Mouse (Mus musculus): ENCODE measurements at regions not wholly inside any gene's neighbourhood (a gene's known extent, or its start where the extent isn't known, plus 50 kb on each side); places are given as distances from the start of the nearest gene placed in this dataset.

DNA sequence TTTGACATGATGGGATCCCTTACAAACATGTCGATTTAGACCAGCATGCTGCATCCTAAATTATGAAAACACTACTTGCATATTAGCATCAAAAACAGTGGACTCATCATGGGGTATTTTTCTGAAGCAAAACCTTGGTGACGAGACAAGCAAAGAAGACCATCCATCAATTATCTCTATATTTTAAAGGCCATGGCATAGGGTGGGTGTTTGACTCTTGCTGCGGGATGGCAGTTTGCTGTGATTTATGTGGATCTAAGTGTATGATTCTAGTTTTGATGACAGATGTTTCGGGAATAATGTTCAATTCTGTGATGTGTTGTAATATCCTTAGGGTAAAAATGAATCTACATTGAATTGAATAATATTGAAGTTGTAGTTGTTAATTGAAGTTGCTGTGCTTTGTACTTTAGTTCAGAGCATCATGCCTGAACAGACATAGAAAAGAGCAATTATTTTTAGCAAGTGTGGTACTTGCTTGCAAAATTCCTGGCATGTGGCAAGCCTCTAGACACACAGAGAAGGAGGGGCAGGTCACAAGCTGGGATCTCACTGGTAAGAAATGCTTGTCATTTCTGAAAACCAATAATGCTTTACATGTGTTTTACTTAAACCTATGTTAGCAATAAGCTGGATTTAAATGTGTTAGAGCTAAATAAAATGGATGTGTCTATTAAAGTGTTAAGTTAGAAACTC is 608.3 kb downstream of the Hace1 start:
- DNase-seq = no peak
- Histone ChIP-seq H3K36me3 (ENCODE audit: control insufficient read depth, insufficient read depth, low read length) (no peaks in the 10 kb centered on the region), H3K27me3 (ENCODE audit: control insufficient read depth, insufficient read depth, low read length) (no peaks in the 10 kb centered on the region), H3K4me3 (no peak overlapping the region), H3K9ac (ENCODE audit: low read depth, low read length) (no peak overlapping the region), H3K79me2 (replicated peaks; ENCODE audit: control insufficient read depth, insufficient read depth, low read length) (no peaks in the 10 kb centered on the region), H3K4me1 (ENCODE audit: control insufficient read depth, insufficient read depth, low read length) (no peaks in the 10 kb centered on the region), H3K27ac (no peak overlapping the region)
- intact Hi-C loops (cut with DNase I) = no loop called here
- WGBS = 80% methylated on average over 4 of the region's 4 CpGs
- no peak for TF ChIP-seq POLR2A (IDR thresholded peaks at IDR 0.05; ENCODE audit: insufficient read depth, low read depth, low read length)
- no peak for TF ChIP-seq EP300 (IDR thresholded peaks at IDR 0.05; ENCODE audit: insufficient read depth, low read depth, low read length)
- TF ChIP-seq CTCF (IDR thresholded peaks at IDR 0.05) = no peak

DNA sequence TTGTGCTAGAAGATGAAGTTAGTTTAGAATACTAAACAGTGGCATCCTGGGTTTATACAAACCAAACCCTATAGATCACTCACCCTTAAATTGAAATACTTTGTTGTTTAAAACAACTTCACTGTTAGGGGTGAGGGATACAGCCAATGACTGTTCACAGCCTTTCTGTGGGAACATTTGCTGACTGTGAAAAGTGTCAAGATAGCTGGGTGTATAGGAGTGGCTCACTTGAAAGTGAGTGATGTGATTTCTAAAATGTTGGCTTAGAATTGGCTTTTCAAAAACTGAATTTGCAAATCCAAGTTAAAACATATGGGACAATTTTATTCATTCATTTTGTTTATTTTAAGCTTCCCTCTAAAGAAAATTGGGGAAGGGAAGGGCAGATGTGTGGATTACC is 616.5 kb downstream of the Hace1 start:
- no peak overlapping the region for H3K4me3 ChIP-seq
- intact Hi-C loops (cut with DNase I) = no loop called here
- TF ChIP-seq EP300 (IDR thresholded peaks at IDR 0.05; ENCODE audit: insufficient read depth, low read depth, low read length) = no peak
- TF ChIP-seq CTCF (IDR thresholded peaks at IDR 0.05) = no peak
- TF ChIP-seq POLR2A (IDR thresholded peaks at IDR 0.05; ENCODE audit: insufficient read depth, low read depth, low read length) = no peak

GRCm38 (mm10) chr10:46226837-46227402 is 649.3 kb downstream of the Hace1 start:
- no peak for DNase-seq
- intact Hi-C loops (cut with DNase I) = no loop called here
- Histone ChIP-seq H3K27me3 (ENCODE audit: control insufficient read depth, insufficient read depth, low read length) (no peaks in the 10 kb centered on the region), H3K79me2 (replicated peaks; ENCODE audit: control insufficient read depth, insufficient read depth, low read length) (no peaks in the 10 kb centered on the region), H3K4me1 (ENCODE audit: control insufficient read depth, insufficient read depth, low read length) (no peaks in the 10 kb centered on the region), H3K4me3 (no peak overlapping the region), H3K27ac (no peak overlapping the region), H3K36me3 (ENCODE audit: control insufficient read depth, insufficient read depth, low read length) (no peaks in the 10 kb centered on the region), H3K9ac (ENCODE audit: low read depth, low read length) (no peak overlapping the region)
- WGBS = 68% methylated on average over 7 of the region's 7 CpGs
- TF ChIP-seq CTCF (IDR thresholded peaks at IDR 0.05) (no peak), POLR2A (IDR thresholded peaks at IDR 0.05; ENCODE audit: insufficient read depth, low read depth, low read length) (no peak), EP300 (IDR thresholded peaks at IDR 0.05; ENCODE audit: insufficient read depth, low read depth, low read length) (no peak)

More for the DNA sequence above, 616.5 kb downstream of the Hace1 start:
- H3K27me3 ChIP-seq (ENCODE audit: control insufficient read depth, insufficient read depth, low read length) = no peaks in the 10 kb centered on the region
- no peak overlapping the region for H3K9ac ChIP-seq (ENCODE audit: low read depth, low read length)
- H3K4me1 ChIP-seq (ENCODE audit: control insufficient read depth, insufficient read depth, low read length) = no peaks in the 10 kb centered on the region
- H3K36me3 ChIP-seq (ENCODE audit: control insufficient read depth, insufficient read depth, low read length) = no peaks in the 10 kb centered on the region
- no peak overlapping the region for H3K27ac ChIP-seq
- no peak for DNase-seq
- H3K79me2 ChIP-seq (replicated peaks; ENCODE audit: control insufficient read depth, insufficient read depth, low read length) = no peaks in the 10 kb centered on the region

GRCm38 (mm10) chr10:46229608-46230007 is 652.0 kb downstream of the Hace1 start:
- TF ChIP-seq EP300 (IDR thresholded peaks at IDR 0.05; ENCODE audit: insufficient read depth, low read depth, low read length) = no peak
- H3K79me2 ChIP-seq (replicated peaks; ENCODE audit: control insufficient read depth, insufficient read depth, low read length) = no peaks in the 10 kb centered on the region
- 59% methylated on average over 4 of the region's 4 CpGs for WGBS
- intact Hi-C loops (cut with DNase I) = no loop called here
- no peak overlapping the region for H3K4me3 ChIP-seq
- no peaks in the 10 kb centered on the region for H3K36me3 ChIP-seq (ENCODE audit: control insufficient read depth, insufficient read depth, low read length)
- H3K4me1 ChIP-seq (ENCODE audit: control insufficient read depth, insufficient read depth, low read length) = no peaks in the 10 kb centered on the region
- no peaks in the 10 kb centered on the region for H3K27me3 ChIP-seq (ENCODE audit: control insufficient read depth, insufficient read depth, low read length)
- DNase-seq = no peak
- no peak overlapping the region for H3K27ac ChIP-seq
- H3K9ac ChIP-seq (ENCODE audit: low read depth, low read length) = no peak overlapping the region

GRCm38 (mm10) chr10:46235581-46235980 is 658.0 kb downstream of the Hace1 start:
- H3K4me3 ChIP-seq = no peak overlapping the region
- TF ChIP-seq CTCF (IDR thresholded peaks at IDR 0.05) (peak; percentile 62), EP300 (IDR thresholded peaks at IDR 0.05; ENCODE audit: insufficient read depth, low read depth, low read length) (no peak)
- H3K4me1 ChIP-seq (ENCODE audit: control insufficient read depth, insufficient read depth, low read length) = no peaks in the 10 kb centered on the region
- no peaks in the 10 kb centered on the region for H3K79me2 ChIP-seq (replicated peaks; ENCODE audit: control insufficient read depth, insufficient read depth, low read length)
- DNase-seq = no peak
- no peak overlapping the region for H3K27ac ChIP-seq
- no peaks in the 10 kb centered on the region for H3K36me3 ChIP-seq (ENCODE audit: control insufficient read depth, insufficient read depth, low read length)
- intact Hi-C loops (cut with DNase I) = no loop called here
- H3K9ac ChIP-seq (ENCODE audit: low read depth, low read length) = no peak overlapping the region
- 54% methylated on average over 2 of the region's 2 CpGs for WGBS
- no peaks in the 10 kb centered on the region for H3K27me3 ChIP-seq (ENCODE audit: control insufficient read depth, insufficient read depth, low read length)

DNA sequence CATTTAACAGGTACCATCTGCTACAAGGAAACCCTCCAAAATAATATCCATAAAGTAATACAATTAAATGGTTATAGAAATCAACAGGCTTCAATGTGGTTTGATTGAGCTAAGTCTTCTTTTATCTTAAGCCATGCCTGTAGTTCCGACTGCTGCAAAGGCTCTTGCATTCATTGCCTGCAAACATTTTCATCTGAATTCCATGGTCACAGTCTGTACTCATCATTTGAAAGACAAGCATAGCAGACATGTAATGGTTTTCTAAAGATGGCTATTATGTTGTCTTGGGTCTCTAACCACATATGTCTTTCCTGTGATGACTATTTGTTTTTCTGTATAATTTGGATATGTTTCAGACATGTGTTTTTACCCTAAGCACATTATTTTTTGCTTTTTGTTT is 677.9 kb downstream of the Hace1 start:
- Histone ChIP-seq H3K79me2 (replicated peaks; ENCODE audit: control insufficient read depth, insufficient read depth, low read length) (no peaks in the 10 kb centered on the region), H3K9ac (ENCODE audit: low read depth, low read length) (no peak overlapping the region), H3K27ac (no peak overlapping the region), H3K36me3 (ENCODE audit: control insufficient read depth, insufficient read depth, low read length) (no peaks in the 10 kb centered on the region), H3K4me3 (no peak overlapping the region), H3K27me3 (ENCODE audit: control insufficient read depth, insufficient read depth, low read length) (no peaks in the 10 kb centered on the region), H3K4me1 (ENCODE audit: control insufficient read depth, insufficient read depth, low read length) (no peaks in the 10 kb centered on the region)
- WGBS = 91% methylated on average over 1 of the region's 1 CpGs
- no peak for TF ChIP-seq POLR2A (IDR thresholded peaks at IDR 0.05; ENCODE audit: insufficient read depth, low read depth, low read length)
- no peak for TF ChIP-seq CTCF (IDR thresholded peaks at IDR 0.05)
- TF ChIP-seq EP300 (IDR thresholded peaks at IDR 0.05; ENCODE audit: insufficient read depth, low read depth, low read length) = no peak
- intact Hi-C loops (cut with DNase I) = no loop called here
- no peak for DNase-seq

All from heart, adult 2 months (tissue).